Mouse (Mus musculus) neural tube, embryonic 13.5 days (tissue): Measurements from ENCODE around the gene Cypt12. TPM values are rescaled to one million over a fixed set of nuclear protein-coding genes. Genes with fewer than 3 reads are reported as not detected.

ENCODE experiments used
- ATAC-seq: fragments of 200-750 bp; cut with Nextera tagmentation; 2 replicates; pipeline ENCODE4 v1.8.0; 2017; ENCODE audit warnings: low read depth, mild to moderate bottlenecking, moderate TSS enrichment, moderate library complexity
- H3K27ac ChIP-seq: fragments of 300-500 bp; sonication (generic); replicated peaks from 2 replicates; pipeline ENCODE4 v1.5.1; 2015; ENCODE audit warnings: moderate library complexity, mild to moderate bottlenecking, inconsistent platforms
- H3K27me3 ChIP-seq: fragments of 300-500 bp; sonication (generic); 2 replicates; pipeline ENCODE4 v1.6.1; 2015; ENCODE audit warnings: mild to moderate bottlenecking, inconsistent platforms
- H3K36me3 ChIP-seq: fragments of 300-500 bp; sonication (generic); 2 replicates; pipeline ENCODE4 v1.6.1; 2015; ENCODE audit warnings: mild to moderate bottlenecking, inconsistent platforms
- H3K4me1 ChIP-seq: fragments of 300-500 bp; sonication (generic); replicated peaks from 2 replicates; pipeline ENCODE4 v1.6.1; 2015; ENCODE audit warnings: inconsistent platforms
- H3K4me2 ChIP-seq: fragments of 300-500 bp; sonication (generic); 2 replicates; pipeline ENCODE4 v1.6.1; 2015; ENCODE audit warnings: inconsistent platforms, mild to moderate bottlenecking, moderate library complexity
- H3K4me3 ChIP-seq: fragments of 300-500 bp; sonication (generic); 2 replicates; pipeline ENCODE4 v1.5.1; 2015; ENCODE audit warnings: mild to moderate bottlenecking, inconsistent platforms
- H3K9ac ChIP-seq: fragments of 300-500 bp; sonication (generic); 2 replicates; pipeline ENCODE4 v1.6.1; 2015; ENCODE audit warnings: moderate library complexity, mild to moderate bottlenecking, inconsistent platforms
- H3K9me3 ChIP-seq: fragments of 300-500 bp; sonication (generic); 2 replicates; pipeline ENCODE4 v1.6.1; 2016; ENCODE audit warnings: inconsistent platforms
- WGBS: fragments of 180-500 bp; shearing (Covaris S2); methylation state at CpG from one replicate; pipeline ENCODE4 v1.1.7; 2015; 5-methylcytosine and 5-hydroxymethylcytosine counted together
- polyA plus RNA-seq: library from polyadenylated mRNA; unstranded; fragments of >200 nt; fragmentation: Nextera tagmentation; extraction: Ambion mirVana; gene quantifications from 2 replicates; pipeline ENCODE4 v1.2.1, GENCODE M21; 2015

Cypt12 gene
- not detected in 2 replicates for polyA plus RNA-seq

- Histone ChIP-seq H3K36me3 (no peaks in the 10 kb centered on the region), H3K4me3 (no peak within 1 kb of the TSS), H3K9ac (no peak within 1 kb of the TSS), H3K27ac (no peak within 1 kb of the TSS), H3K9me3 (no peaks in the 10 kb centered on the region), H3K4me1 (no peaks in the 10 kb centered on the region), H3K27me3 (no peaks in the 10 kb centered on the region), H3K4me2 (no peak within 1 kb of the TSS)
- WGBS, result 94% methylated on average over 13 of the region's 13 CpGs
- no peak for ATAC-seq
These were observed at the start of gene Cypt12 for GRCm38 (mm10) chr3:17948299-17948698. Gene Cypt12, plus strand, starts transcription at chr3:17948410.

- no peak overlapping the region for H3K4me2 ChIP-seq
- ATAC-seq, result no peak
- H3K4me3 ChIP-seq, result no peak overlapping the region
- H3K27me3 ChIP-seq, result no peaks in the 10 kb centered on the region
- no peak overlapping the region for H3K9ac ChIP-seq
- H3K27ac ChIP-seq, result no peak overlapping the region
- no peaks in the 10 kb centered on the region for H3K36me3 ChIP-seq
- no peaks in the 10 kb centered on the region for H3K4me1 ChIP-seq
- H3K9me3 ChIP-seq, result no peaks in the 10 kb centered on the region
These were observed 34.4 kb upstream of the Cypt12 start for GRCm38 (mm10) chr3:17913796-17914195.

- ATAC-seq, result no peak
These were observed 8.0 kb upstream of the Cypt12 start for GRCm38 (mm10) chr3:17940206-17940605.

More at GRCm38 (mm10) chr3:17940206-17940605, 8.0 kb upstream of the Cypt12 start:
- Histone ChIP-seq H3K9me3 (no peaks in the 10 kb centered on the region), H3K27me3 (no peaks in the 10 kb centered on the region), H3K4me2 (no peak overlapping the region), H3K27ac (no peak overlapping the region), H3K4me1 (no peaks in the 10 kb centered on the region), H3K4me3 (no peak overlapping the region), H3K36me3 (no peaks in the 10 kb centered on the region), H3K9ac (no peak overlapping the region)
- WGBS, result 83% methylated on average over 2 of the region's 2 CpGs
